Comparison of ENCODE assay signal across 7 mouse cellular contexts in the genomic region with DNA sequence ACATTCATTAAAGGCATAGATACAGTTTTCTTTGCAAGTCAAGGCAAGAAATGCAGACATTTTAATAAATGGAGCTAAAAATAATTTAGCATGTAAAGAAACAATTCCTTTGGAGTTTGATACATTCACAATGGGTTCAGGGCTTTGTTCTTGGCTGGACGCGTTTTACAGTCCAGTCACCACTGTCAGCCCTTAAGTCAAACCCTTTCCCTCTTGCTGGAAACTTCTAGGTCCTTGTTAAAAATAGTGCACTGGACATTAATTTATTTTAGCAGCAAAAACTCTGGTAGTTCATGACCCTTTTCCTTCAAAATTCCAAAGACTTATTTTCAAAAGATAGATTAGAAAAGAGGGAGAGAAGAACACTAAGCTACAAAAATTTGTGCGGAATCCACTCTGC.
DNase-seq lines count a peak whose midpoint lies in the region; ATAC-seq and TF ChIP-seq lines count a peak whose summit lies in the region.

No protein-coding gene starts in this region.

- H3K4me2 ChIP-seq in embryonic facial prominence, embryonic 15.5 days (replicated peaks) = peak overlapping the region; percentile 94
- H3K4me2 ChIP-seq in hindbrain, embryonic 11.5 days (replicated peaks; ENCODE audit: low read depth, low read length) = peak overlapping the region; percentile 78
- peak overlapping the region; percentile 76 for H3K4me2 ChIP-seq in midbrain, embryonic 14.5 days (ENCODE audit: low read length)

- no peak for TF ChIP-seq CTCF in layer of hippocampus, adult 2 months (conservative IDR thresholded peaks at IDR 0.05)

- no peak for ATAC-seq in embryonic facial prominence, embryonic 15.5 days (ENCODE audit: insufficient number of reproducible peaks, low FRiP score, low TSS enrichment, low read depth)
- ATAC-seq in hindbrain, embryonic 11.5 days (ENCODE audit: low FRiP score) = no peak
- no peak for ATAC-seq in midbrain, embryonic 14.5 days (ENCODE audit: low FRiP score, low TSS enrichment)

- DNase-seq in layer of hippocampus, adult 2 months (ENCODE audit: low spot score in 2 of 2) = no peak
- DNase-seq in layer of hippocampus, adult 8-10 months (ENCODE audit: low spot score in 2 of 2) = no peak
- peak; percentile 27 for DNase-seq in hindbrain, embryonic 11.5 days (ENCODE audit: low spot score)
- DNase-seq in midbrain, embryonic 14.5 days = no peak
- no peak for DNase-seq in thymus, postnatal 25 days
- DNase-seq in adrenal gland, adult 2 months = no peak

- no peak overlapping the region for H3K9ac ChIP-seq in embryonic facial prominence, embryonic 15.5 days
- peak overlapping the region; percentile 82 for H3K9ac ChIP-seq in hindbrain, embryonic 11.5 days (ENCODE audit: low read depth, low read length)
- H3K9ac ChIP-seq in midbrain, embryonic 14.5 days (replicated peaks; ENCODE audit: low read length) = peak overlapping the region; percentile 69

- no peaks in the 10 kb centered on the region for H3K9me3 ChIP-seq in embryonic facial prominence, embryonic 15.5 days (replicated peaks)
- H3K9me3 ChIP-seq in hindbrain, embryonic 11.5 days (ENCODE audit: control insufficient read depth, low read length) = no peaks in the 10 kb centered on the region
- H3K9me3 ChIP-seq in midbrain, embryonic 14.5 days (ENCODE audit: control insufficient read depth, low read length) = no peaks in the 10 kb centered on the region

- WGBS in embryonic facial prominence, embryonic 15.5 days = 47% methylated on average over 3 of the region's 3 CpGs
- 28% methylated on average over 3 of the region's 3 CpGs for WGBS in hindbrain, embryonic 11.5 days
- WGBS in midbrain, embryonic 14.5 days = 3% methylated on average over 3 of the region's 3 CpGs

- no peaks in the 10 kb centered on the region for H3K36me3 ChIP-seq in embryonic facial prominence, embryonic 15.5 days
- H3K36me3 ChIP-seq in hindbrain, embryonic 11.5 days (ENCODE audit: control insufficient read depth, insufficient read depth, low read length) = no peaks in the 10 kb centered on the region
- no peaks in the 10 kb centered on the region for H3K36me3 ChIP-seq in midbrain, embryonic 14.5 days (ENCODE audit: control insufficient read depth, insufficient read depth, low read length)

- peaks cover 10% of the 10 kb centered on the region for H3K4me1 ChIP-seq in embryonic facial prominence, embryonic 15.5 days
- 0 out of 2 replicates have a peak, but pooled peaks cover 2% of the 10 kb centered on the region for H3K4me1 ChIP-seq in hindbrain, embryonic 11.5 days (replicated peaks; ENCODE audit: control insufficient read depth, insufficient read depth, low read length)
- peaks cover 55% of the 10 kb centered on the region for H3K4me1 ChIP-seq in midbrain, embryonic 14.5 days (ENCODE audit: control insufficient read depth, insufficient read depth, low read length)

- no peaks in the 10 kb centered on the region for H3K27me3 ChIP-seq in embryonic facial prominence, embryonic 15.5 days
- H3K27me3 ChIP-seq in hindbrain, embryonic 11.5 days (ENCODE audit: control insufficient read depth, insufficient read depth, low read length) = no peaks in the 10 kb centered on the region
- H3K27me3 ChIP-seq in midbrain, embryonic 14.5 days (ENCODE audit: control insufficient read depth, insufficient read depth, low read length) = no peaks in the 10 kb centered on the region

- peak overlapping the region; percentile 99 for H3K27ac ChIP-seq in layer of hippocampus, adult 2 months
- H3K27ac ChIP-seq in embryonic facial prominence, embryonic 15.5 days (replicated peaks) = no peak overlapping the region
- H3K27ac ChIP-seq in hindbrain, embryonic 11.5 days (ENCODE audit: low read depth, low read length) = peak overlapping the region; percentile 99
- H3K27ac ChIP-seq in midbrain, embryonic 14.5 days (replicated peaks; ENCODE audit: low read depth, low read length) = peak overlapping the region; percentile 99

- H3K4me3 ChIP-seq in layer of hippocampus, adult 2 months = peak overlapping the region; percentile 61
- peak overlapping the region; percentile 49 for H3K4me3 ChIP-seq in embryonic facial prominence, embryonic 15.5 days (replicated peaks)
- peak overlapping the region; percentile 42 for H3K4me3 ChIP-seq in hindbrain, embryonic 11.5 days (ENCODE audit: low read depth, low read length)
- H3K4me3 ChIP-seq in midbrain, embryonic 14.5 days (replicated peaks; ENCODE audit: low read depth, low read length) = peak overlapping the region; percentile 39
